Mouse (Mus musculus) limb, embryonic 11.5 days (tissue): ENCODE measurements around the gene Cacna1d. TPM values are rescaled to one million over a fixed set of nuclear protein-coding genes. Genes with fewer than 3 reads are reported as not detected.

ENCODE experiments used
- ATAC-seq: fragments of 200-750 bp; cut with Nextera tagmentation; 2 replicates; pipeline ENCODE4 v1.8.0; 2017; ENCODE audit warnings: low read depth; ENCODE audit not compliant: insufficient number of reproducible peaks, low FRiP score, low TSS enrichment
- DNase-seq: peaks from one replicate; pipeline ENCODE4 v3.0.0-alpha.2; 2015; ENCODE audit warnings: low spot score
- H3K27ac ChIP-seq: fragments of 300-500 bp; sonication (generic); replicated peaks from 2 replicates; pipeline ENCODE4 v1.5.1; 2014; ENCODE audit warnings: low read depth, mild to moderate bottlenecking, low read length
- H3K27me3 ChIP-seq: fragments of 300-500 bp; sonication (generic); 2 replicates; pipeline ENCODE4 v1.6.1; 2014; ENCODE audit warnings: mild to moderate bottlenecking, low read length, mixed read lengths; ENCODE audit not compliant: control insufficient read depth, insufficient read depth
- H3K36me3 ChIP-seq: fragments of 300-500 bp; sonication (generic); 2 replicates; pipeline ENCODE4 v1.6.1; 2014; ENCODE audit warnings: mild to moderate bottlenecking, low read length, moderate library complexity, mixed read lengths; ENCODE audit not compliant: control insufficient read depth, insufficient read depth
- H3K4me1 ChIP-seq: fragments of 300-500 bp; sonication (generic); 2 replicates; pipeline ENCODE4 v1.6.1; 2014; ENCODE audit warnings: low read length, mixed read lengths; ENCODE audit not compliant: control insufficient read depth, insufficient read depth
- H3K4me2 ChIP-seq: fragments of 300-500 bp; sonication (generic); 2 replicates; pipeline ENCODE4 v1.6.1; 2014; ENCODE audit warnings: low read depth, mild to moderate bottlenecking, moderate library complexity; ENCODE audit not compliant: severe bottlenecking
- H3K4me3 ChIP-seq: fragments of 300-500 bp; sonication (generic); 2 replicates; pipeline ENCODE4 v1.5.1; 2014; ENCODE audit warnings: low read depth, low read length
- H3K9ac ChIP-seq: fragments of 300-500 bp; sonication (generic); 2 replicates; pipeline ENCODE4 v1.6.1; 2014; ENCODE audit warnings: mild to moderate bottlenecking, low read length
- H3K9me3 ChIP-seq: fragments of 300-500 bp; sonication (generic); 2 replicates; pipeline ENCODE4 v1.6.1; 2016; ENCODE audit warnings: low read length; ENCODE audit not compliant: control insufficient read depth
- WGBS: fragments of 180-500 bp; shearing (Covaris S2); extraction: QIAGEN DNeasy Blood & Tissue Kit; methylation state at CpG from one replicate; pipeline ENCODE4 v1.1.7; 2014; 5-methylcytosine and 5-hydroxymethylcytosine counted together
- polyA plus RNA-seq: library from polyadenylated mRNA; unstranded; fragments of >200 nt; fragmentation: Nextera tagmentation; extraction: Ambion mirVana; gene quantifications from 2 replicates; pipeline ENCODE4 v1.2.1, GENCODE M21; 2014

Gene Cacna1d
- 2.1 and 2.2 TPM in 2 replicates for polyA plus RNA-seq

GRCm38 (mm10) chr14:30491342-30491741 lies at the start of gene Cacna1d:
Cacna1d (minus strand) TSS chr14:30491455.
- Histone ChIP-seq H3K4me2 (no peak within 1 kb of the TSS), H3K4me3 (no peak within 1 kb of the TSS), H3K4me1 (no peaks in the 10 kb centered on the region), H3K9me3 (no peaks in the 10 kb centered on the region), H3K36me3 (peaks cover 5% of the 10 kb centered on the region; the same call in 1 of the 2 replicates), H3K27ac (no peak within 1 kb of the TSS), H3K27me3 (no peaks in the 10 kb centered on the region), H3K9ac (no peak within 1 kb of the TSS)
- 83% methylated on average over 9 of the region's 9 CpGs for WGBS
- no peak for DNase-seq
- no peak for ATAC-seq

- no peak overlapping the region for H3K9ac ChIP-seq
- WGBS = 86% methylated on average over 6 of the region's 6 CpGs
- ATAC-seq (no peak), DNase-seq (no peak)
- H3K27ac ChIP-seq = no peak overlapping the region
- no peaks in the 10 kb centered on the region for H3K27me3 ChIP-seq
- no peak overlapping the region for H3K4me2 ChIP-seq
- no peaks in the 10 kb centered on the region for H3K4me1 ChIP-seq
- H3K36me3 ChIP-seq = no peaks in the 10 kb centered on the region
- no peak overlapping the region for H3K4me3 ChIP-seq
- no peaks in the 10 kb centered on the region for H3K9me3 ChIP-seq
These were observed 42.7 kb upstream of the Cacna1d start for GRCm38 (mm10) chr14:30533780-30534450.

DNA sequence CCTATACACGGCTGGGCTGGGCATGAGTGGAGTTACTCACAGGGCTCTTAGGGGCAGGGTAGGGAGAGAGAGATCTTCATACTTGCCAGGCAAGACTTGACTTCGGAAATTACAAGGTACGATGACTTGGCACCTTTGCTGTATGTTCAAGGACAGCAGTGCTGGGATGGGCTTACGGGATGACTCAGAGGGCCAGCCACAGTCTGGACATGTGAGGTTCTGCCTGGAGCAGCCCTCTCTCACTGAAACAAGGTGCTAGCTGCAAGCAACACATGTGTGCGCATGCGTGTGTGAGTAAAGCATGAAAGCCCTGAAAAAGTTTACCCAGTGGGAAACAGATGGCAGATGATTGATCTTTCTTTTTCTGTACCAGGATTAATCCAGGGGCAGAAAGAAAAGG lies 40.6 kb upstream of the Cacna1d start:
- 91% methylated on average over 6 of the region's 6 CpGs for WGBS
- ATAC-seq = no peak
- H3K27me3 ChIP-seq = no peaks in the 10 kb centered on the region
- no peak overlapping the region for H3K4me2 ChIP-seq
- H3K4me3 ChIP-seq = no peak overlapping the region
- no peaks in the 10 kb centered on the region for H3K9me3 ChIP-seq
- no peak overlapping the region for H3K9ac ChIP-seq
- no peaks in the 10 kb centered on the region for H3K4me1 ChIP-seq
- peaks cover 4% of the 10 kb centered on the region; the same call in 1 of the 2 replicates for H3K36me3 ChIP-seq
- no peak overlapping the region for H3K27ac ChIP-seq
- DNase-seq = no peak

DNA sequence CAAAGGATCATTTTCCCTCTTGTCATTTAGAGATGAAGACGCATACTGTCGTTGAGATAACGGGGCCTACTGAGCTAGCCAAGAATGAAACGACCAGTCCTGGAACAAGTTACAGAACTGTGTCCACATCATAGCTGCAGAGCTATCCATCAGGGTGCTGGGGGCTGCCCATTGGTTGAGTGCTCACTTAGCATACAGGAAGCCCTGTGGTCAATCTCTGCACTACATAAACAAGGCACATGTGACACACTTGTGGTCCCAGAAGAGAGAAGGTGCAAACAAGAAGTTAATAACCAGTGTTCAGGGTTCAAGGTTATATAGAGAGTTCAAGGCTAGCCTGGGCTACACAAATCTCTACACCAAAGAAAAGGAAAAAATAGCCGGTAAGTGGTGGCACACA lies 40.2 kb upstream of the Cacna1d start:
- DNase-seq = no peak
- Histone ChIP-seq H3K27ac (no peak overlapping the region), H3K9ac (no peak overlapping the region), H3K27me3 (no peaks in the 10 kb centered on the region), H3K4me2 (no peak overlapping the region), H3K36me3 (peaks cover 4% of the 10 kb centered on the region; the same call in 1 of the 2 replicates), H3K9me3 (no peaks in the 10 kb centered on the region), H3K4me3 (no peak overlapping the region), H3K4me1 (no peaks in the 10 kb centered on the region)
- no peak for ATAC-seq
- 85% methylated on average over 5 of the region's 5 CpGs for WGBS

DNA sequence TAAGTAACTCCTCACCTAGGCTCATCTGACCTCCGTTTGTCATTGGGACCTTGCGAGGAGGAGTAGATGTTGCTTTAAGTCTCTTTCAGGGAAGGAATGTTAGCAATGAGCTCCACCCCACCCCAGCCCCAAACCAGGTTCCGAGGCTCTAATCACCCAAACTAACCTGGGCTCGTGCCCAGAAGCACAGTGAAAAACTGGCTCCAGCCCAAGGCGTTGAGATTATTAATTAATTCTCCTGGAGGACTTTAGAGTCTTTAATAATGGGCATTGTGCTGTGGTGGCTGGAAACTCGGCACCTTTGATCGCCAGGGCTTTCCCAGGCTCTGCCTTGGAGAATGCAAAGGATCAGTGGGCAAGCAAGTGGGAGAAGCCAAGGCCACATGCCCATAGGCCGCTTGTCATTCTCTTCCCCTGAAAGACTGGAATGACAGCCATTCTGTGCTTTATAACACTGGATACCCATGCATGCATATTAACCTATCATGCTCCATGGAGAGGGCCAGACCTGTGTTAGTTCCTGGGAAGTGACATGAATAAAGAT lies 39.5 kb upstream of the Cacna1d start:
- Histone ChIP-seq H3K9ac (no peak overlapping the region), H3K27ac (no peak overlapping the region), H3K27me3 (no peaks in the 10 kb centered on the region), H3K4me2 (no peak overlapping the region), H3K36me3 (peaks cover 6% of the 10 kb centered on the region; the same call in 1 of the 2 replicates), H3K4me1 (no peaks in the 10 kb centered on the region), H3K4me3 (no peak overlapping the region), H3K9me3 (no peaks in the 10 kb centered on the region)
- 81% methylated on average over 8 of the region's 8 CpGs for WGBS
- no peak for DNase-seq
- ATAC-seq = no peak

DNA sequence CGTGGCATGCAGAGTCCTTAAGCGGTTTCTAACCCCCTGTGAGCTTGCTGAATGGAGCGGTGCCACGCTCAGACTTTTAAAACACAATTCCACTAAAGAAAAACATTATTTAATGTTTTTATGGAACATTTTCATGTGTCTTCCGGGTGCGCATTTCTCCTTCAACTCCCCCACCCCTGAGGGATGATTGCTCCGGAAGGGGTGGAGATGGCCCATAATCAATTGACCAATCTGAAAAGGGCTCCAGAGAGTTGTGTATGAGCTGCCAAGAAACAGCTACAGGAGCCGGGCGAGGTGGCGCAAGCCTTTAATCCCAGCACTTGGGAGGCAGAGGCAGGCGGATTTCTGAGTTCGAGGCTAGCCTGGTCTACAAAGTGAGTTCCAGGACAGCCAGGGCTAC lies 38.2 kb upstream of the Cacna1d start:
- no peak for DNase-seq
- H3K4me3 ChIP-seq = no peak overlapping the region
- 95% methylated on average over 12 of the region's 12 CpGs for WGBS

GRCm38 (mm10) chr14:30528961-30529360 lies 37.7 kb upstream of the Cacna1d start:
- DNase-seq = no peak
- 80% methylated on average over 5 of the region's 5 CpGs for WGBS
- no peak overlapping the region for H3K4me3 ChIP-seq
- H3K4me1 ChIP-seq = no peaks in the 10 kb centered on the region
- H3K4me2 ChIP-seq = no peak overlapping the region
- H3K9me3 ChIP-seq = no peaks in the 10 kb centered on the region
- no peaks in the 10 kb centered on the region for H3K27me3 ChIP-seq
- H3K27ac ChIP-seq = no peak overlapping the region
- ATAC-seq = no peak
- peaks cover 7% of the 10 kb centered on the region; the same call in 1 of the 2 replicates for H3K36me3 ChIP-seq
- no peak overlapping the region for H3K9ac ChIP-seq

More for the DNA sequence above, 38.2 kb upstream of the Cacna1d start:
- Histone ChIP-seq H3K27me3 (no peaks in the 10 kb centered on the region), H3K36me3 (peaks cover 6% of the 10 kb centered on the region; the same call in 1 of the 2 replicates), H3K9me3 (no peaks in the 10 kb centered on the region), H3K4me1 (no peaks in the 10 kb centered on the region), H3K27ac (no peak overlapping the region), H3K4me2 (no peak overlapping the region), H3K9ac (no peak overlapping the region)
- ATAC-seq = no peak

- ATAC-seq (no peak), DNase-seq (no peak)
- WGBS = 84% methylated on average over 10 of the region's 10 CpGs
- no peak overlapping the region for H3K27ac ChIP-seq
- no peaks in the 10 kb centered on the region for H3K9me3 ChIP-seq
- peaks cover 12% of the 10 kb centered on the region; the same call in 1 of the 2 replicates for H3K36me3 ChIP-seq
- H3K9ac ChIP-seq = no peak overlapping the region
- no peak overlapping the region for H3K4me3 ChIP-seq
- H3K4me1 ChIP-seq = no peaks in the 10 kb centered on the region
- H3K27me3 ChIP-seq = no peaks in the 10 kb centered on the region
- no peak overlapping the region for H3K4me2 ChIP-seq
These were observed 37.1 kb upstream of the Cacna1d start for GRCm38 (mm10) chr14:30528392-30528791.
